Mouse (Mus musculus) liver, adult 2 months (tissue): ENCODE measurements around the gene Met.

ENCODE experiments used
- CTCF ChIP-seq: fragments of 200-500 bp; IDR thresholded peaks from 2 replicates; pipeline ENCODE4 v1.5.1; 2011; ENCODE audit warnings: low read depth, low read length, control low read depth
- POLR2A ChIP-seq: fragments of 200-500 bp; IDR thresholded peaks from 2 replicates; pipeline ENCODE4 v1.6.1; 2011; ENCODE audit warnings: low read length, control low read depth; ENCODE audit not compliant: insufficient read depth; ENCODE audit errors: extremely low read depth

DNA sequence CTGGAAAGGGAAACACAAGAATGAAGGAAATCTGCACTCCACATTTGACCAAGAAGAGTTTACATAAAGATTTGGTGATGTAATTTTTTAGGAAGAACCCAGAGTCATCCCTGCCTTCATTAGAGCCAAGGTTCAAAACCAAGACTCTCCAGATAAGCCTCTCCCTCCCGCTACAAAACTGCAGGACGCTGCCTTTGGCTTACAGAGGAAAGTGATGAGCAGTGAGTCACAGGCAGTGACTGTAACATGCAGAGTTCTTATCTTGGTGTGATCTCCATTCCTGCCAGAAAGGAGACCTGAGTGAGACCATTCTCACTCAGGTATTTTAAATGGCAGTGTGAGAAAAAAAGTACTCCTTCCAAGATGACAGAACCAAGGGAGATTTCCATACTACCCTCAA is 137.9 kb downstream of the Met start:
- TF ChIP-seq POLR2A (no peak), CTCF (no peak)
